Mouse (Mus musculus) midbrain, postnatal 0 days (tissue): ENCODE results near the gene Ttll11. TPM values are rescaled to one million over a fixed set of nuclear protein-coding genes. Genes with fewer than 3 reads are reported as not detected.

Experiments used
- ATAC-seq: fragments of 200-750 bp; cut with Nextera tagmentation; 2 replicates; pipeline ENCODE4 v1.8.0; 2017; ENCODE audit warnings: moderate number of reproducible peaks, mild to moderate bottlenecking, moderate TSS enrichment, moderate library complexity; ENCODE audit not compliant: low FRiP score
- DNase-seq: peaks from one replicate; pipeline ENCODE4 v3.0.0-alpha.2; 2015; ENCODE audit warnings: low spot score
- H3K27ac ChIP-seq: fragments of 300-500 bp; sonication (generic); 2 replicates; pipeline ENCODE4 v1.5.1; 2014; ENCODE audit warnings: low read depth, mild to moderate bottlenecking, low read length, mixed read lengths
- H3K27me3 ChIP-seq: fragments of 300-500 bp; sonication (generic); 2 replicates; pipeline ENCODE4 v1.6.1; 2014; ENCODE audit warnings: low read length, control low read depth, mixed read lengths; ENCODE audit not compliant: insufficient read depth
- H3K36me3 ChIP-seq: fragments of 300-500 bp; sonication (generic); 2 replicates; pipeline ENCODE4 v1.6.1; 2014; ENCODE audit warnings: low read length, control low read depth, mixed read lengths; ENCODE audit not compliant: insufficient read depth
- H3K4me1 ChIP-seq: fragments of 300-500 bp; sonication (generic); 2 replicates; pipeline ENCODE4 v1.6.1; 2014; ENCODE audit warnings: mild to moderate bottlenecking, control low read depth, antibody characterized with exemption, low read length, mixed read lengths; ENCODE audit not compliant: insufficient read depth
- H3K4me2 ChIP-seq: fragments of 300-500 bp; sonication (generic); 2 replicates; pipeline ENCODE4 v1.6.1; 2014; ENCODE audit warnings: low read depth, mild to moderate bottlenecking, low read length, mixed read lengths; ENCODE audit not compliant: poor library complexity, severe bottlenecking
- H3K4me3 ChIP-seq: fragments of 300-500 bp; sonication (generic); 2 replicates; pipeline ENCODE4 v1.5.1; 2014; ENCODE audit warnings: low read depth, mild to moderate bottlenecking, low read length, moderate library complexity
- H3K9ac ChIP-seq: fragments of 300-500 bp; sonication (generic); replicated peaks from 2 replicates; pipeline ENCODE4 v1.6.1; 2014; ENCODE audit warnings: mild to moderate bottlenecking, low read length, moderate library complexity, mixed read lengths; ENCODE audit not compliant: poor library complexity, severe bottlenecking
- H3K9me3 ChIP-seq: fragments of 300-500 bp; sonication (generic); 2 replicates; pipeline ENCODE4 v1.6.1; 2016; ENCODE audit warnings: low read length, control low read depth
- CTCF ChIP-seq: IDR thresholded peaks from 2 replicates; pipeline ENCODE4 v1.5.1; 2016; ENCODE audit warnings: antibody characterized with exemption, mild to moderate bottlenecking
- WGBS: fragments of 180-500 bp; shearing (Covaris S2); extraction: QIAGEN DNeasy Blood & Tissue Kit; methylation state at CpG from one replicate; pipeline ENCODE4 v1.1.7; 2014; 5-methylcytosine and 5-hydroxymethylcytosine counted together
- polyA plus RNA-seq: library from polyadenylated mRNA; unstranded; fragments of >200 nt; fragmentation: Nextera tagmentation; extraction: Ambion mirVana; gene quantifications from 2 replicates; pipeline ENCODE4 v1.2.1, GENCODE M21; 2015
- total RNA-seq: library from RNA; depleted of rRNA; stranded (reverse); fragments of >200 nt; gene quantifications from 2 replicates; pipeline ENCODE4 v1.2.3, GENCODE M21; 2014

Ttll11 gene
- total and polyA plus RNA-seq, 2 experiments from 2014 or later: 7.8 to 15.8 TPM

GRCm38 (mm10) chr2:35909353-35909752, 70.4 kb downstream of the Ttll11 start:
- Histone ChIP-seq H3K27me3 (no peaks in the 10 kb centered on the region), H3K4me2 (no peak overlapping the region), H3K4me1 (no peaks in the 10 kb centered on the region), H3K4me3 (no peak overlapping the region), H3K27ac (no peak overlapping the region), H3K36me3 (no peaks in the 10 kb centered on the region), H3K9ac (no peak overlapping the region), H3K9me3 (no peaks in the 10 kb centered on the region)
- peak; percentile 29 for TF ChIP-seq CTCF
- WGBS: 93% methylated on average over 4 of the region's 4 CpGs
- ATAC-seq (no peak), DNase-seq (no peak)

- no peaks in the 10 kb centered on the region for H3K27me3 ChIP-seq
- H3K4me3 ChIP-seq: no peak overlapping the region
- WGBS: 78% methylated on average over 6 of the region's 6 CpGs
- no peak overlapping the region for H3K27ac ChIP-seq
- no peak for ATAC-seq
- no peaks in the 10 kb centered on the region for H3K36me3 ChIP-seq
- no peaks in the 10 kb centered on the region for H3K9me3 ChIP-seq
- TF ChIP-seq CTCF: no peak
- DNase-seq: no peak
- H3K9ac ChIP-seq: no peak overlapping the region
- no peak overlapping the region for H3K4me2 ChIP-seq
- H3K4me1 ChIP-seq: no peaks in the 10 kb centered on the region
Measured at GRCm38 (mm10) chr2:35907578-35907977, 72.1 kb downstream of the Ttll11 start.

- WGBS: 11% methylated on average over 11 of the region's 11 CpGs
Measured at GRCm38 (mm10) chr2:35906174-35906798, 73.4 kb downstream of the Ttll11 start.

GRCm38 (mm10) chr2:35900845-35901244, 78.9 kb downstream of the Ttll11 start:
- no peak overlapping the region for H3K4me2 ChIP-seq
- H3K4me1 ChIP-seq: no peaks in the 10 kb centered on the region
- no peak overlapping the region for H3K9ac ChIP-seq
- no peak overlapping the region for H3K27ac ChIP-seq
- no peak for TF ChIP-seq CTCF
- no peaks in the 10 kb centered on the region for H3K9me3 ChIP-seq
- no peaks in the 10 kb centered on the region for H3K27me3 ChIP-seq
- H3K36me3 ChIP-seq: no peaks in the 10 kb centered on the region
- WGBS: 82% methylated on average over 2 of the region's 2 CpGs
- H3K4me3 ChIP-seq: no peak overlapping the region
- ATAC-seq: no peak
- no peak for DNase-seq

More at GRCm38 (mm10) chr2:35906174-35906798, 73.4 kb downstream of the Ttll11 start:
- DNase-seq (peak; percentile 95), ATAC-seq (peak; percentile 68; the same call in 1 of the 2 replicates)
- Histone ChIP-seq H3K27ac (no peak overlapping the region), H3K9me3 (no peaks in the 10 kb centered on the region), H3K4me1 (no peaks in the 10 kb centered on the region), H3K9ac (no peak overlapping the region), H3K27me3 (no peaks in the 10 kb centered on the region), H3K4me3 (no peak overlapping the region), H3K36me3 (no peaks in the 10 kb centered on the region), H3K4me2 (no peak overlapping the region)
- peak; percentile 92 for TF ChIP-seq CTCF

- whole genome bisulfite sequencing: 89% methylated on average over 3 of the region's 3 CpGs
- no peak for TF ChIP-seq CTCF
- ATAC-seq: no peak
Measured at GRCm38 (mm10) chr2:35899712-35900111, 80.0 kb downstream of the Ttll11 start.

GRCm38 (mm10) chr2:35899135-35899474, 80.6 kb downstream of the Ttll11 start:
- H3K9me3 ChIP-seq: no peaks in the 10 kb centered on the region
- WGBS: 82% methylated on average over 4 of the region's 4 CpGs
- no peak for ATAC-seq

More at GRCm38 (mm10) chr2:35899712-35900111, 80.0 kb downstream of the Ttll11 start:
- no peak for DNase-seq
- Histone ChIP-seq H3K9ac (no peak overlapping the region), H3K9me3 (no peaks in the 10 kb centered on the region), H3K4me2 (no peak overlapping the region), H3K4me3 (no peak overlapping the region), H3K27me3 (no peaks in the 10 kb centered on the region), H3K27ac (no peak overlapping the region), H3K36me3 (no peaks in the 10 kb centered on the region), H3K4me1 (no peaks in the 10 kb centered on the region)

More at GRCm38 (mm10) chr2:35899135-35899474, 80.6 kb downstream of the Ttll11 start:
- Histone ChIP-seq H3K9ac (no peak overlapping the region), H3K4me2 (no peak overlapping the region), H3K27ac (no peak overlapping the region), H3K4me1 (no peaks in the 10 kb centered on the region), H3K4me3 (no peak overlapping the region), H3K36me3 (no peaks in the 10 kb centered on the region), H3K27me3 (no peaks in the 10 kb centered on the region)
- TF ChIP-seq CTCF: no peak
- DNase-seq: no peak
